11 mouse cellular contexts compared by ENCODE assay signal in genomic region chr10:42271454-42272230, GRCm38 (mm10). TPM values are rescaled to one million over a fixed set of nuclear protein-coding genes. Genes with fewer than 3 reads are reported as not detected.
DNase-seq lines count a peak whose midpoint lies in the region; ATAC-seq and TF ChIP-seq lines count a peak whose summit lies in the region.
"Had no signal": no experiment of that assay in that cellular context is flagged by ENCODE, and none has a peak within 500 bp of the region (broad histone marks: within the 10 kb centered on the region; RNA-seq: fewer than 3 reads in every experiment).

No protein-coding gene starts in this region.

- in situ Hi-C loops in CH12.LX (cut with MboI; ENCODE audit: low pct_ligation_motif_present, low pct_unique_long_range_greater_than_20kb, low sequenced_read_pairs), result no loop called here

- H3K4me1 ChIP-seq in forebrain, embryonic 13.5 days, result peaks cover 33% of the 10 kb centered on the region
- H3K4me1 ChIP-seq in forebrain, embryonic 10.5 days, result peaks cover 50% of the 10 kb centered on the region
- H3K4me1 ChIP-seq in kidney, postnatal 0 days (replicated peaks; ENCODE audit: insufficient read depth, low read length), result peaks cover 41% of the 10 kb centered on the region
- peaks cover 9 to 60% of the 10 kb centered on the region in 2 experiments for H3K4me1 ChIP-seq in CH12.LX (ENCODE audit: control insufficient read depth in 1 of 2, insufficient read depth in 2 of 2)
- H3K4me1 ChIP-seq in intestine, embryonic 16.5 days (ENCODE audit: control insufficient read depth, insufficient read depth, low read length), result peaks cover 50% of the 10 kb centered on the region
- H3K4me1 ChIP-seq in hindbrain, embryonic 16.5 days (ENCODE audit: control insufficient read depth, insufficient read depth, low read depth, low read length), result peaks cover 24% of the 10 kb centered on the region
- peaks cover 49% of the 10 kb centered on the region for H3K4me1 ChIP-seq in hindbrain, embryonic 10.5 days (replicated peaks)

- no peak overlapping the region for H3K4me3 ChIP-seq in forebrain, embryonic 13.5 days
- no peak overlapping the region for H3K4me3 ChIP-seq in forebrain, embryonic 10.5 days
- no peak overlapping the region for H3K4me3 ChIP-seq in kidney, postnatal 0 days (replicated peaks; ENCODE audit: low read depth, low read length)
- no peak overlapping the region for H3K4me3 ChIP-seq in CH12.LX (replicated peaks in 1 of 3; ENCODE audit: low read depth in 2 of 3, low read length in 2 of 3, poor library complexity in 1 of 3)
- H3K4me3 ChIP-seq in intestine, embryonic 16.5 days (ENCODE audit: low read length), result no peak overlapping the region
- no peak overlapping the region for H3K4me3 ChIP-seq in hindbrain, embryonic 16.5 days (ENCODE audit: low read length)
- no peak overlapping the region for H3K4me3 ChIP-seq in hindbrain, embryonic 10.5 days

- TF ChIP-seq EP300 in CH12.LX (IDR thresholded peaks at IDR 0.05; ENCODE audit: low read length), result no peak

- no peak for ATAC-seq in forebrain, embryonic 13.5 days
- ATAC-seq in kidney, postnatal 0 days (replicated peaks; ENCODE audit: low FRiP score, low read depth), result no peak
- ATAC-seq in intestine, embryonic 16.5 days, result no peak
- no peak for ATAC-seq in hindbrain, embryonic 16.5 days
- ATAC-seq: forebrain, embryonic 16.5 days; inflammation-experienced regulatory T-cells, adult 6 months had no signal

- peaks cover 19% of the 10 kb centered on the region for H3K27me3 ChIP-seq in forebrain, embryonic 13.5 days
- peaks cover 34% of the 10 kb centered on the region for H3K27me3 ChIP-seq in forebrain, embryonic 10.5 days (ENCODE audit: poor library complexity, severe bottlenecking)
- H3K27me3 ChIP-seq in kidney, postnatal 0 days (ENCODE audit: insufficient read depth, low read length), result no peaks in the 10 kb centered on the region
- H3K27me3 ChIP-seq in CH12.LX (replicated peaks), result no peaks in the 10 kb centered on the region
- no peaks in the 10 kb centered on the region for H3K27me3 ChIP-seq in intestine, embryonic 16.5 days (replicated peaks; ENCODE audit: control insufficient read depth, insufficient read depth, low read length)
- H3K27me3 ChIP-seq in hindbrain, embryonic 16.5 days (replicated peaks; ENCODE audit: control insufficient read depth, insufficient read depth, low read length), result no peaks in the 10 kb centered on the region
- peaks cover 36% of the 10 kb centered on the region for H3K27me3 ChIP-seq in hindbrain, embryonic 10.5 days (ENCODE audit: insufficient read depth, poor library complexity, severe bottlenecking)

- peaks cover 45% of the 10 kb centered on the region for H3K79me2 ChIP-seq in CH12.LX (replicated peaks; ENCODE audit: control insufficient read depth, extremely low read depth, insufficient read depth, poor library complexity, severe bottlenecking)

- H3K27ac ChIP-seq in forebrain, embryonic 13.5 days, result no peak overlapping the region
- no peak overlapping the region for H3K27ac ChIP-seq in forebrain, embryonic 10.5 days
- no peak overlapping the region for H3K27ac ChIP-seq in kidney, postnatal 0 days
- peak overlapping the region; percentile 73 for H3K27ac ChIP-seq in CH12.LX (ENCODE audit: insufficient read depth, low read depth)
- H3K27ac ChIP-seq in intestine, embryonic 16.5 days (ENCODE audit: low read length), result 0 out of 2 replicates have a peak overlapping the region, but pooled peaks have one; percentile 59
- no peak overlapping the region for H3K27ac ChIP-seq in hindbrain, embryonic 16.5 days (ENCODE audit: low read depth, low read length)
- no peak overlapping the region for H3K27ac ChIP-seq in hindbrain, embryonic 10.5 days

- WGBS in forebrain, embryonic 13.5 days, result 57% methylated on average over 11 of the region's 11 CpGs
- 48% methylated on average over 11 of the region's 11 CpGs for WGBS in forebrain, embryonic 10.5 days
- WGBS in kidney, postnatal 0 days, result 41% methylated on average over 11 of the region's 11 CpGs
- 53% methylated on average over 11 of the region's 11 CpGs for WGBS in intestine, embryonic 16.5 days
- WGBS in hindbrain, embryonic 16.5 days, result 69% methylated on average over 11 of the region's 11 CpGs
- 60% methylated on average over 11 of the region's 11 CpGs for WGBS in hindbrain, embryonic 10.5 days

- no peak for TF ChIP-seq POLR2A in CH12.LX (IDR thresholded peaks at IDR 0.05; ENCODE audit: low read depth, low read length)

- no peak for TF ChIP-seq RAD21 in CH12.LX (IDR thresholded peaks at IDR 0.05; ENCODE audit: low read depth, low read length)

- dilution Hi-C loops in CH12.LX (cut with MboI; ENCODE audit: extremely low pct_ligation_motif_present, extremely low pct_unique_long_range_greater_than_20kb, low sequenced_read_pairs), result no loop called here

- no peaks in the 10 kb centered on the region for H3K9me3 ChIP-seq in forebrain, embryonic 13.5 days (replicated peaks)
- H3K9me3 ChIP-seq in forebrain, embryonic 10.5 days, result no peaks in the 10 kb centered on the region
- no peaks in the 10 kb centered on the region for H3K9me3 ChIP-seq in kidney, postnatal 0 days (replicated peaks; ENCODE audit: low read length)
- H3K9me3 ChIP-seq in CH12.LX (replicated peaks; ENCODE audit: low read length), result peaks cover 10% of the 10 kb centered on the region
- no peaks in the 10 kb centered on the region for H3K9me3 ChIP-seq in intestine, embryonic 16.5 days (ENCODE audit: control insufficient read depth, low read length)
- H3K9me3 ChIP-seq in hindbrain, embryonic 16.5 days (ENCODE audit: control insufficient read depth, low read length), result no peaks in the 10 kb centered on the region
- H3K9me3 ChIP-seq in hindbrain, embryonic 10.5 days, result no peaks in the 10 kb centered on the region

- no peak for DNase-seq in forebrain, embryonic 10.5 days (ENCODE audit: extremely low spot score, low spot score)
- peak; percentile 80 for DNase-seq in kidney, postnatal 0 days (ENCODE audit: low spot score)
- no peak for DNase-seq in kidney, postnatal 36 days
- DNase-seq in CH12.LX (ENCODE audit: extremely low read depth), result no peak
- no peak for DNase-seq in hindbrain, embryonic 10.5 days (ENCODE audit: low spot score)
- DNase-seq: lung, adult 2 months had no signal

- TF ChIP-seq CTCF in kidney, postnatal 0 days (IDR thresholded peaks at IDR 0.05; ENCODE audit: low read depth), result no peak
- no peak for TF ChIP-seq CTCF in CH12.LX (conservative IDR thresholded peaks at IDR 0.05 in 1 of 2, IDR thresholded peaks at IDR 0.05 in 1 of 2; ENCODE audit: low read depth in 2 of 2, low read length in 2 of 2)

- peaks cover 7% of the 10 kb centered on the region; the same call in 1 of the 2 replicates for H3K36me3 ChIP-seq in forebrain, embryonic 13.5 days (ENCODE audit: poor library complexity, severe bottlenecking)
- peaks cover 10% of the 10 kb centered on the region for H3K36me3 ChIP-seq in forebrain, embryonic 10.5 days (replicated peaks)
- 0 out of 2 replicates have a peak, but pooled peaks cover 17% of the 10 kb centered on the region for H3K36me3 ChIP-seq in kidney, postnatal 0 days (ENCODE audit: insufficient read depth, low read length)
- H3K36me3 ChIP-seq in CH12.LX (replicated peaks in 1 of 2; ENCODE audit: control insufficient read depth in 1 of 2, insufficient read depth in 1 of 2, low read length in 1 of 2), result peaks cover 19 to 44% of the 10 kb centered on the region in 2 experiments
- peaks cover 7% of the 10 kb centered on the region for H3K36me3 ChIP-seq in intestine, embryonic 16.5 days (ENCODE audit: control insufficient read depth, insufficient read depth, low read length)
- H3K36me3 ChIP-seq in hindbrain, embryonic 16.5 days (ENCODE audit: control insufficient read depth, insufficient read depth, low read length), result no peaks in the 10 kb centered on the region
- peaks cover 5% of the 10 kb centered on the region for H3K36me3 ChIP-seq in hindbrain, embryonic 10.5 days

- 0 out of 2 replicates have a peak overlapping the region, but pooled peaks have one; percentile 31 for H3K9ac ChIP-seq in forebrain, embryonic 13.5 days
- 0 out of 2 replicates have a peak overlapping the region, but pooled peaks have one; percentile 6 for H3K9ac ChIP-seq in kidney, postnatal 0 days (ENCODE audit: low read depth, low read length)
- H3K9ac ChIP-seq in CH12.LX (ENCODE audit: insufficient read depth, low read depth), result peak overlapping the region; percentile 41
- no peak overlapping the region for H3K9ac ChIP-seq in intestine, embryonic 16.5 days (ENCODE audit: low read depth, low read length)
- H3K9ac ChIP-seq in hindbrain, embryonic 16.5 days (ENCODE audit: low read depth, low read length), result no peak overlapping the region

- H3K4me2 ChIP-seq in forebrain, embryonic 13.5 days, result peak overlapping the region; percentile 20
- H3K4me2 ChIP-seq in kidney, postnatal 0 days (ENCODE audit: low read length), result 0 out of 2 replicates have a peak overlapping the region, but pooled peaks have one; percentile 4
- peak overlapping the region; percentile 62 for H3K4me2 ChIP-seq in CH12.LX (ENCODE audit: insufficient read depth, low read depth, poor library complexity, severe bottlenecking)
- no peak overlapping the region for H3K4me2 ChIP-seq in intestine, embryonic 16.5 days (ENCODE audit: low read depth, low read length)
- no peak overlapping the region for H3K4me2 ChIP-seq in hindbrain, embryonic 16.5 days (ENCODE audit: low read length)

TF ChIP-seq in CH12.LX, 34 proteins besides CTCF, POLR2A, EP300 and RAD21:
- no peak for TF ChIP-seq IRF4 (IDR thresholded peaks at IDR 0.05; ENCODE audit: low read depth, low read length)
- no peak for TF ChIP-seq POLR2AphosphoS2 (IDR thresholded peaks at IDR 0.05; ENCODE audit: low read depth, low read length)
- TF ChIP-seq MXI1 (IDR thresholded peaks at IDR 0.05; ENCODE audit: low read depth, low read length), result peak; percentile 12; the same call in 1 of the 2 replicates
- TF ChIP-seq ZMIZ1 (IDR thresholded peaks at IDR 0.05; ENCODE audit: low read depth, low read length), result no peak
- 0 out of 2 replicates have a peak, but pooled peaks have one; percentile 49 for TF ChIP-seq CHD2 (IDR thresholded peaks at IDR 0.05; ENCODE audit: low read length)
- no peak for TF ChIP-seq MAX (IDR thresholded peaks at IDR 0.05; ENCODE audit: low read length)

RNA-seq across cellular contexts. Expression of gene Foxo3, which starts 4.9 kb away (rescaled TPM):
- polyA plus RNA-seq in forebrain, embryonic 13.5 days (2015; fragmentation: Nextera tagmentation; extraction: Ambion mirVana), result 3.4 and 3.8 TPM in 2 replicates
- polyA plus RNA-seq in forebrain, embryonic 10.5 days (2016; fragmentation: Nextera tagmentation; extraction: Ambion mirVana), result 2.1 and 2.3 TPM in 2 replicates
- polyA plus RNA-seq in kidney, postnatal 0 days (2015; fragmentation: Nextera tagmentation; extraction: Ambion mirVana), result 8.7 and 9.7 TPM in 2 replicates
- total RNA-seq in CH12.LX (2012; rRNA removed) (13.0 and 18.2 TPM in 2 replicates), CH12.LX (2014; rRNA removed) (8.8 and 9.2 TPM in 2 replicates)
- 10.7 and 12.6 TPM in 2 replicates for polyA plus RNA-seq in CH12.LX (2012; ENCODE audit: insufficient read length, low read depth)
- polyA plus RNA-seq in intestine, embryonic 16.5 days (2015; fragmentation: Nextera tagmentation; extraction: Ambion mirVana), result 4.8 and 5.6 TPM in 2 replicates
- polyA plus RNA-seq in hindbrain, embryonic 16.5 days (2015; fragmentation: Nextera tagmentation; extraction: Ambion mirVana), result 4.3 and 4.4 TPM in 2 replicates
- polyA plus RNA-seq in hindbrain, embryonic 10.5 days (2016; fragmentation: Nextera tagmentation; extraction: Ambion mirVana), result 2.5 and 3.0 TPM in 2 replicates

Comparison
In these comparisons a context has a peak if more than half of its experiments do, and no peak if none do; other contexts are left out.
1. H3K27ac ChIP-seq: peak in CH12.LX (single experiment) and intestine, embryonic 16.5 days (single experiment); none in forebrain, embryonic 13.5 days (single experiment), forebrain, embryonic 10.5 days (single experiment), kidney, postnatal 0 days (single experiment), hindbrain, embryonic 16.5 days (single experiment) and hindbrain, embryonic 10.5 days (single experiment).
2. H3K4me2 ChIP-seq: peak in forebrain, embryonic 13.5 days (single experiment), kidney, postnatal 0 days (single experiment) and CH12.LX (single experiment); none in intestine, embryonic 16.5 days (single experiment) and hindbrain, embryonic 16.5 days (single experiment).
3. H3K9ac ChIP-seq: peak in forebrain, embryonic 13.5 days (single experiment), kidney, postnatal 0 days (single experiment) and CH12.LX (single experiment); none in intestine, embryonic 16.5 days (single experiment) and hindbrain, embryonic 16.5 days (single experiment).